Mouse (Mus musculus): ENCODE results near the gene Gm7029. TPM values are rescaled to one million over a fixed set of nuclear protein-coding genes. Genes with fewer than 3 reads are reported as not detected.

The Gm7029 gene
- polyA plus RNA-seq, 1 experiment from 2014 or later, result not detected

DNA sequence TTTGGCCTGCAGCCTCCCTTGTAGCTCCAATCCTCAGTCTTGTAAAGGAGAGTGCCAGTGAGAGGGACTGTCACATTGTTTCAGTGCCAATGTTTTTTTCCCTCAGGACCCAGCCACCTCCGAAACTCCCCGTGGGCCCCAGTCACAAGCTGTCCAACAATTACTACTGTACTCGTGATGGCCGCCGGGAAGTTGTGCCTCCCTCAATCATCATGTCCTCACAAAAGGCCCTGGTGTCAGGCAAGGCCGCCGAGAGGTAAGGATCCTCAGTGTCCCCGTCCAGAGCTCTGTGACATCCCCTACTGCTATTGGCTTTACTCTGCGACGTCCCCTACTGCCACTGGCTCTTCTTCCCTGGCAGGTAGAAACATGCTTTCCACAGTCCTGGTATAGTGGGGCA lies 44.1 kb upstream of the Gm7029 start:
- Histone ChIP-seq H3K9me3 (ENCODE audit: control insufficient read depth) (no peaks in the 10 kb centered on the region), H3K36me3 (ENCODE audit: control insufficient read depth, insufficient read depth) (peaks cover 58% of the 10 kb centered on the region), H3K4me1 (replicated peaks; ENCODE audit: control insufficient read depth, insufficient read depth, low read length) (0 out of 2 replicates have a peak, but pooled peaks cover 8% of the 10 kb centered on the region), H3K27me3 (replicated peaks; ENCODE audit: control insufficient read depth, insufficient read depth, low read length) (no peaks in the 10 kb centered on the region), H3K4me2 (replicated peaks; ENCODE audit: low read depth) (no peak overlapping the region), H3K4me3 (ENCODE audit: low read depth, low read length) (no peak overlapping the region), H3K27ac (ENCODE audit: low read depth, low read length) (no peak overlapping the region; the same call in 1 of the 2 replicates), H3K9ac (ENCODE audit: low read depth, low read length) (no peak overlapping the region)
- 89% methylated on average over 10 of the region's 10 CpGs for WGBS
- no peak for ATAC-seq
- TF ChIP-seq CTCF (IDR thresholded peaks at IDR 0.05; ENCODE audit: low read depth), result no peak

DNA sequence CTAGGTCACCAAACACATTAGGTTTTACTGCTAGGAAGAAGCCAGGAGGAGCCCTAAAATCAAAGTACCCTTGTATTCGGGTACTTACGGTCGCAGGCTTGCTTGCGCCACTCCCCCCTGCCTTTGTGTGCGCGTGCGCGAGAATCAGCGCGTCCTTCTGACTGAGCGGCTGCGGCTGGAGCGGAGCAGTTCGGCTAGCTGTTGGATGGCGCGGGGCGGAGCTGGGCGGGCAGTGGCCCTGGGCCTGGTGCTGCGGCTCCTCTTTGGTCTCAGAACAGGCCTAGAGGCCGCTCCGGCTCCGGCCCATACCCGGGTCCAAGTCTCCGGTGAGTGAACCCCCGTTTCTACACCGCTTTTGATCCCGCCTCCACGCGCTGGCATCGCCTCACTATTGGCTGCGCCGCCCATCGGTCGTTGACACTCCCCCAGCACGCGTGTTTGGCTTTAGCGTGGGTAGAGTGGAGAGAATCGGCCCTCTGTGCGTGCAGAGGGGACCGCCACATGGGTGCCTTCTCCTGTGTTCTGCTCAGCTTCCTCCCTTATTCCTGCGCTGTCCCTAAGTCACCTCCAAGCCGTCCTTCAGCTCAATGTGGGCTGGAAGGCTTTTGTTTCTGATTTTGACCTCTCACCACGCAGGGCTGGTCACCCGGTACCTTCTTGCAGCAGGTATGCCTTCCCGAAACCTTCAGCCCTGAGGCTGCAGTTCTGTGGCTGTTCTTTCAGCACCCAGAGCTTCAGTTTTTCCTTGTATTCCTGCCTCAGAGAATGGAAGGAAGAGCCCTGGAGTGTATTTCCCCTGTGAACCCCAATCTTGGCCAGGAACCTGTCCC lies 30.5 kb upstream of the Gm7029 start, which contains the start of gene Cd320:
Gene Cd320 (plus strand): TSS at position 126 of the 830 bp plus-strand sequence.
- Histone ChIP-seq H3K4me3 (ENCODE audit: low read depth, low read length) (peak within 1 kb of the TSS; percentile 68), H3K27ac (ENCODE audit: low read depth, low read length) (no peak within 1 kb of the TSS), H3K9me3 (ENCODE audit: control insufficient read depth) (no peaks in the 10 kb centered on the region), H3K36me3 (ENCODE audit: control insufficient read depth, insufficient read depth) (peaks cover 12% of the 10 kb centered on the region; the same call in 1 of the 2 replicates), H3K4me2 (replicated peaks; ENCODE audit: low read depth) (peak within 1 kb of the TSS; percentile 90), H3K9ac (ENCODE audit: low read depth, low read length) (peak within 1 kb of the TSS; percentile 59), H3K4me1 (replicated peaks; ENCODE audit: control insufficient read depth, insufficient read depth, low read length) (no peaks in the 10 kb centered on the region; the same call in 1 of the 2 replicates), H3K27me3 (replicated peaks; ENCODE audit: control insufficient read depth, insufficient read depth, low read length) (no peaks in the 10 kb centered on the region)
- WGBS, result under 1% methylated on average over 45 of the region's 45 CpGs
- peak; percentile 89 for ATAC-seq
- peak; percentile 36 for TF ChIP-seq CTCF (IDR thresholded peaks at IDR 0.05; ENCODE audit: low read depth)

DNA sequence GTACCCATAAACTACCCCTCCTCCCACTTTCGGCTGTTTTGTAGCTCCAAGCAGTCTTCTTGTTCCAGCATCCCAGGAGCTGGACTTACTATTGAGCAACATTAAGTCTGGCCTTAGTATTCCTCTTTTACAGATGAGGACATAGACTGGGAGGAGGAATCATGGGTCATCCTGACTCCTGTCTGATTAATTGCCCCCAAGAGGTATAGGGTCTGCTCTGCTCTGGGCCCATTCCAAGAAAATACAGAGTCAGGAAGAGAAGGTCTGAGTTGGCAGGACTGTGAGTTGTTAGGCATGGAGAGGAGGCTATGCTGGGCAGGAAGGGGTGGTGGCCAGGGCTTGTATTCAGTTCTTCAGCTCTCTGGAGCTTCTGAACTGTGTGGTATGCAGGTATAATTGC lies 29.4 kb upstream of the Gm7029 start:
- WGBS, result 76% methylated on average over 1 of the region's 1 CpGs
- H3K4me3 ChIP-seq (ENCODE audit: low read depth, low read length), result no peak overlapping the region
- H3K9me3 ChIP-seq (ENCODE audit: control insufficient read depth), result no peaks in the 10 kb centered on the region
- no peaks in the 10 kb centered on the region for H3K27me3 ChIP-seq (replicated peaks; ENCODE audit: control insufficient read depth, insufficient read depth, low read length)
- H3K4me2 ChIP-seq (replicated peaks; ENCODE audit: low read depth), result no peak overlapping the region
- H3K4me1 ChIP-seq (replicated peaks; ENCODE audit: control insufficient read depth, insufficient read depth, low read length), result no peaks in the 10 kb centered on the region; the same call in 1 of the 2 replicates
- no peak overlapping the region for H3K27ac ChIP-seq (ENCODE audit: low read depth, low read length)
- no peak overlapping the region for H3K9ac ChIP-seq (ENCODE audit: low read depth, low read length)
- no peak for ATAC-seq
- peaks cover 10% of the 10 kb centered on the region; the same call in 1 of the 2 replicates for H3K36me3 ChIP-seq (ENCODE audit: control insufficient read depth, insufficient read depth)
- TF ChIP-seq CTCF (IDR thresholded peaks at IDR 0.05; ENCODE audit: low read depth), result no peak

DNA sequence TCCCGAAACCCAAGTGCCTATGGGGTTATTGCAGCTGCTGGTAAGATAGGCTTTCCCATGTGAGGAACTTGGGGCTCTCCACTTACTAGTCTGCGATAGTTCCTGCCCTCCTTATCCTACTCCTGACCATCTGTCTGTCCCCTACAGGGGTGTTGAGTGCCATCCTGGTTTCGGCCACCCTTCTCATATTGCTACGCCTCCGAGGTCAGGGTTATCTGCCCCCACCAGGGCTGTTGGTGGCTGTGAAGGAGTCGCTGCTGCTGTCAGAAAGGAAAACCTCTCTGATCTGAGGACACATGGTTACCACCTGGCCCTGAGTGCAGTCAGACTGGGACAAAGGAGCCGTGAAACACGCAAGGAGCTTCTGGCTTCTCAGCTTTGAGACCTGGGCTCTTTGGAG lies 25.5 kb upstream of the Gm7029 start:
- Histone ChIP-seq H3K4me1 (replicated peaks; ENCODE audit: control insufficient read depth, insufficient read depth, low read length) (no peaks in the 10 kb centered on the region; the same call in 1 of the 2 replicates), H3K9ac (ENCODE audit: low read depth, low read length) (no peak overlapping the region), H3K4me3 (ENCODE audit: low read depth, low read length) (no peak overlapping the region), H3K27me3 (replicated peaks; ENCODE audit: control insufficient read depth, insufficient read depth, low read length) (no peaks in the 10 kb centered on the region), H3K4me2 (replicated peaks; ENCODE audit: low read depth) (no peak overlapping the region), H3K27ac (ENCODE audit: low read depth, low read length) (no peak overlapping the region), H3K9me3 (ENCODE audit: control insufficient read depth) (no peaks in the 10 kb centered on the region), H3K36me3 (ENCODE audit: control insufficient read depth, insufficient read depth) (peaks cover 15% of the 10 kb centered on the region; the same call in 1 of the 2 replicates)
- TF ChIP-seq CTCF (IDR thresholded peaks at IDR 0.05; ENCODE audit: low read depth), result no peak
- ATAC-seq, result no peak
- WGBS, result 90% methylated on average over 8 of the region's 8 CpGs

DNA sequence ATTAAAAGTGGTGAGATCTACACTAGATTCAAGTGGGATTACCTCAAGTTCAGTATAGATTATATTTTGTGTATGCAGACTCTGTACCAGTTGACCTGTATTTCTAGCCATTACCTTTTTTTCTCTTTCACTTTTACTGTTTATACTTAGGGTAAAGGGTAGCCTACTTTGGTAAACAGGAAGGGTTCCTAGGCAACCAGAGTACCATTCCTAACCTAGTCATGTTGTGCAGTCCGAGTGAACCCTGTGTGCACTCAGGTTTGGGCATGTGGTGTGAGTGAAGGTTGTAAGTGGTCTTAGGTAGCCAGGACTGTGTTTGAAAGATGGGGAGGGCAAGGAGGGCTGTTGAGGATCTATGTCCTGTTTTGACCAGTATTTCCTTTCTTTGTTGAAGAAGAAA lies 22.3 kb upstream of the Gm7029 start:
- no peak overlapping the region for H3K4me3 ChIP-seq (ENCODE audit: low read depth, low read length)
- H3K27ac ChIP-seq (ENCODE audit: low read depth, low read length), result no peak overlapping the region
- H3K9ac ChIP-seq (ENCODE audit: low read depth, low read length), result no peak overlapping the region
- 36% methylated on average over 1 of the region's 1 CpGs for WGBS
- ATAC-seq, result no peak
- H3K9me3 ChIP-seq (ENCODE audit: control insufficient read depth), result no peaks in the 10 kb centered on the region
- no peaks in the 10 kb centered on the region for H3K4me1 ChIP-seq (replicated peaks; ENCODE audit: control insufficient read depth, insufficient read depth, low read length)
- no peak for TF ChIP-seq CTCF (IDR thresholded peaks at IDR 0.05; ENCODE audit: low read depth)
- peaks cover 15% of the 10 kb centered on the region; the same call in 1 of the 2 replicates for H3K36me3 ChIP-seq (ENCODE audit: control insufficient read depth, insufficient read depth)
- no peaks in the 10 kb centered on the region for H3K27me3 ChIP-seq (replicated peaks; ENCODE audit: control insufficient read depth, insufficient read depth, low read length)
- H3K4me2 ChIP-seq (replicated peaks; ENCODE audit: low read depth), result no peak overlapping the region

DNA sequence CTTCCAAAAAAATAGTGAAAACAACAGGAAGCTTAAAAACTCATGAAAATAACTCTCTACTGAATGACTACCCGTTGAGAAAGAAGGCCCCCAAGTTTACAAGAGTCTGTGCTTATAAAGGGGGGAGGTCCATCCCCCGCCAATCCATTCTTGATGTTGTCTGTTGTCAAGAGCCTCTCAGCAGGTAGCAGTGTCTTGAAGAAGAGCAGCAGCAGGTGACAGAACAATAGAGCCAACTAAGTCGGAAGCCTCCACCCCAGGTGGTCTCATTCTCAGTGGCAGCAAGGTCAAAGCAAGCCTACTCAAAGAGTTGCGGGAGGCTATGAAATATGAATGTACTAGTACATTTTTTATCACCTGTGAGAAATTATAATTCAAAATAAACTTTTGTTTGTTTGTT lies 15.8 kb upstream of the Gm7029 start:
- no peak for ATAC-seq
- H3K9ac ChIP-seq (ENCODE audit: low read depth, low read length), result no peak overlapping the region
- no peaks in the 10 kb centered on the region for H3K4me1 ChIP-seq (replicated peaks; ENCODE audit: control insufficient read depth, insufficient read depth, low read length)
- H3K4me3 ChIP-seq (ENCODE audit: low read depth, low read length), result no peak overlapping the region
- WGBS, result 84% methylated on average over 4 of the region's 4 CpGs
- no peak for TF ChIP-seq CTCF (IDR thresholded peaks at IDR 0.05; ENCODE audit: low read depth)
- no peaks in the 10 kb centered on the region for H3K27me3 ChIP-seq (replicated peaks; ENCODE audit: control insufficient read depth, insufficient read depth, low read length)
- H3K9me3 ChIP-seq (ENCODE audit: control insufficient read depth), result no peaks in the 10 kb centered on the region
- H3K36me3 ChIP-seq (ENCODE audit: control insufficient read depth, insufficient read depth), result no peaks in the 10 kb centered on the region
- no peak overlapping the region for H3K4me2 ChIP-seq (replicated peaks; ENCODE audit: low read depth)
- no peak overlapping the region for H3K27ac ChIP-seq (ENCODE audit: low read depth, low read length)
